Comparison of ENCODE assay signal across 16 mouse cellular contexts in the genomic region with DNA sequence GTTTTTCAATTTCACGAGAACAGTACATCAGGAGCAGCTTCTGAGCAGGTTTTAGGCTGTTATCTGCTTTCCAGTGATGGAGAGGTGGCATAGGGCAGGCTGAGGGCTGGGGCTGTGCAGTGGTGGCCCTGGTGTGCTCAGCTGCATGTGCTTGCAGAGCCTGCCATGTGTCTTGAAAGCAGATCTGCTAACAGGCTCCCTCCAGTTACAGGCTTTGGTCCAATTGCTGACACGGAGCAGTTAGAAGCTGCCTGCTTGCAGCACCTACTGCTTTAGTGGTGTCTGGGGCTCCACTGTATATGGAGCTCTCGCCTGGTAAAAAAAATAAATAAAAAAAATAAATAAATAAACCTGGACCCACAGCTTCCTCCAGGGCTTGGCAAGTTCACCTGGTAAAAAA. TPM values are rescaled to one million over a fixed set of nuclear protein-coding genes. Genes with fewer than 3 reads are reported as not detected.
DNase-seq lines count a peak whose midpoint lies in the region; ATAC-seq lines count a peak whose summit lies in the region.
"Had no signal": no experiment of that assay in that cellular context is flagged by ENCODE, and none has a peak within 500 bp of the region (broad histone marks: within the 10 kb centered on the region; RNA-seq: fewer than 3 reads in every experiment).

No protein-coding gene starts in this region.

- peak; percentile 15 for DNase-seq in forebrain, embryonic 14.5 days (ENCODE audit: low spot score)
- DNase-seq in forebrain, embryonic 11.5 days (ENCODE audit: low spot score), result no peak
- peak; percentile 17 to 29 for DNase-seq in kidney, postnatal 36 days
- DNase-seq in kidney, adult 18-20 months, result no peak
- DNase-seq in gastrocnemius, postnatal 25 days, result peak; percentile 30
- no peak for DNase-seq in urinary bladder, adult 2 months (ENCODE audit: low spot score)
- no peak for DNase-seq in thymus, adult 18-20 months
- DNase-seq: cerebellum, adult 9-10 months; embryo, embryonic 11 days; lung, postnatal 10 days; spleen, adult 18-20 months; thymus, postnatal 36 days had no signal

- no peaks in the 10 kb centered on the region for H3K27me3 ChIP-seq in forebrain, embryonic 14.5 days (replicated peaks; ENCODE audit: control insufficient read depth, insufficient read depth, low read length)
- peaks cover 17% of the 10 kb centered on the region for H3K27me3 ChIP-seq in forebrain, embryonic 11.5 days (ENCODE audit: control insufficient read depth, insufficient read depth, low read length)
- H3K27me3 ChIP-seq in neural tube, embryonic 12.5 days (replicated peaks), result no peaks in the 10 kb centered on the region
- H3K27me3 ChIP-seq: Patski had no signal

- WGBS in forebrain, embryonic 14.5 days, result 77% methylated on average over 3 of the region's 3 CpGs
- 81% methylated on average over 3 of the region's 3 CpGs for WGBS in forebrain, embryonic 11.5 days
- WGBS in neural tube, embryonic 12.5 days, result 80% methylated on average over 3 of the region's 3 CpGs

- H3K4me1 ChIP-seq in forebrain, embryonic 14.5 days (ENCODE audit: control insufficient read depth, insufficient read depth, low read length), result peaks cover 28% of the 10 kb centered on the region
- peaks cover 10% of the 10 kb centered on the region; the same call in 1 of the 2 replicates for H3K4me1 ChIP-seq in forebrain, embryonic 11.5 days (replicated peaks; ENCODE audit: control insufficient read depth, insufficient read depth, low read length)
- H3K4me1 ChIP-seq in neural tube, embryonic 12.5 days, result peaks cover 81% of the 10 kb centered on the region

- ATAC-seq in forebrain, embryonic 14.5 days, result no peak
- ATAC-seq in forebrain, embryonic 11.5 days (replicated peaks; ENCODE audit: low FRiP score), result no peak
- no peak for ATAC-seq in neural tube, embryonic 12.5 days (ENCODE audit: low FRiP score, low read depth)
- ATAC-seq: intestine, postnatal 0 days; Patski had no signal

- H3K4me2 ChIP-seq in forebrain, embryonic 14.5 days (ENCODE audit: low read length), result peak overlapping the region; percentile 8; the same call in 1 of the 2 replicates
- no peak overlapping the region for H3K4me2 ChIP-seq in forebrain, embryonic 11.5 days (ENCODE audit: low read depth, low read length, severe bottlenecking)
- H3K4me2 ChIP-seq in neural tube, embryonic 12.5 days (replicated peaks), result peak overlapping the region; percentile 90

- H3K4me3 ChIP-seq in forebrain, embryonic 14.5 days (ENCODE audit: low read depth, low read length), result no peak overlapping the region
- no peak overlapping the region for H3K4me3 ChIP-seq in forebrain, embryonic 11.5 days (ENCODE audit: low read depth, low read length)
- no peak overlapping the region for H3K4me3 ChIP-seq in neural tube, embryonic 12.5 days
- H3K4me3 ChIP-seq: heart, embryonic 10.5 days had no signal

- H3K9ac ChIP-seq in forebrain, embryonic 14.5 days (ENCODE audit: low read length), result no peak overlapping the region
- H3K9ac ChIP-seq in forebrain, embryonic 11.5 days (ENCODE audit: low read length), result no peak overlapping the region
- H3K9ac ChIP-seq in neural tube, embryonic 12.5 days, result no peak overlapping the region

- no peak overlapping the region for H3K27ac ChIP-seq in forebrain, embryonic 14.5 days (ENCODE audit: low read depth, low read length)
- no peak overlapping the region for H3K27ac ChIP-seq in forebrain, embryonic 11.5 days (ENCODE audit: low read depth, low read length)
- no peak overlapping the region for H3K27ac ChIP-seq in neural tube, embryonic 12.5 days
- H3K27ac ChIP-seq: heart, embryonic 10.5 days had no signal

- H3K9me3 ChIP-seq in forebrain, embryonic 14.5 days (replicated peaks; ENCODE audit: control insufficient read depth, low read length), result no peaks in the 10 kb centered on the region
- no peaks in the 10 kb centered on the region for H3K9me3 ChIP-seq in forebrain, embryonic 11.5 days (ENCODE audit: control insufficient read depth, low read length)
- H3K9me3 ChIP-seq in neural tube, embryonic 12.5 days, result no peaks in the 10 kb centered on the region
- H3K9me3 ChIP-seq: heart, embryonic 10.5 days had no signal

- H3K36me3 ChIP-seq in forebrain, embryonic 14.5 days (ENCODE audit: control insufficient read depth, insufficient read depth, low read length), result peaks cover 49% of the 10 kb centered on the region
- H3K36me3 ChIP-seq in forebrain, embryonic 11.5 days (ENCODE audit: control insufficient read depth, insufficient read depth, low read length), result no peaks in the 10 kb centered on the region
- H3K36me3 ChIP-seq in neural tube, embryonic 12.5 days, result peaks cover 19% of the 10 kb centered on the region
- H3K36me3 ChIP-seq: heart, embryonic 10.5 days had no signal

RNA-seq across cellular contexts. Expression of gene Fam20c, which starts 4.2 kb away (rescaled TPM):
- polyA plus RNA-seq in forebrain, embryonic 14.5 days (2014; fragmentation: Nextera tagmentation; extraction: Ambion mirVana), result 35.7 and 46.9 TPM in 2 replicates
- polyA plus RNA-seq in forebrain, embryonic 11.5 days (2014; fragmentation: Nextera tagmentation; extraction: Ambion mirVana), result 11.2 and 14.4 TPM in 2 replicates
- total RNA-seq in gastrocnemius, postnatal 25 days (2021), result 10 to 100 TPM; 14.2 to 19.2 TPM
- polyA plus RNA-seq in neural tube, embryonic 12.5 days (2016; fragmentation: Nextera tagmentation; extraction: Ambion mirVana), result 46.9 and 51.9 TPM in 2 replicates
- 8.1 and 8.9 TPM in 2 replicates for polyA plus RNA-seq in urinary bladder, adult 2 months (2012; rRNA removed)

Comparison
In these comparisons a context has a peak if more than half of its experiments do, and no peak if none do; other contexts are left out.
1. DNase-seq: peak in forebrain, embryonic 14.5 days (single experiment), kidney, postnatal 36 days (2 of 2) and gastrocnemius, postnatal 25 days (single experiment); none in forebrain, embryonic 11.5 days (single experiment), kidney, adult 18-20 months (single experiment), urinary bladder, adult 2 months (single experiment) and thymus, adult 18-20 months (0 of 2).